Mouse (Mus musculus) G1E-ER4 (cell line): ENCODE data around the gene Kcnab1. TPM values are rescaled to one million over a fixed set of nuclear protein-coding genes. Genes with fewer than 3 reads are reported as not detected.

ENCODE experiments used
- GATA1 ChIP-seq: IDR thresholded peaks from one replicate; pipeline ENCODE4 v1.8.0; 2012; ENCODE audit warnings: low read length, inconsistent platforms
- polyA plus RNA-seq: library from polyadenylated mRNA; stranded (reverse); fragments of >175 nt; gene quantifications from 2 replicates; pipeline ENCODE4 v1.2.3, GENCODE M21; 2012

Kcnab1 gene
- not detected in 2 replicates for polyA plus RNA-seq

- TF ChIP-seq GATA1: no peak
Observed at GRCm38 (mm10) chr3:65108945-65109921, at the start of gene Kcnab1. TSS of gene Kcnab1 (plus strand) at chr3:65109384.

GRCm38 (mm10) chr3:65088295-65088694 lies 20.9 kb upstream of the Kcnab1 start:
- TF ChIP-seq GATA1: no peak

- TF ChIP-seq GATA1: no peak
Observed at GRCm38 (mm10) chr3:65104117-65104516, 5.1 kb upstream of the Kcnab1 start.

GRCm38 (mm10) chr3:65110190-65110589 lies 1.0 kb downstream of the Kcnab1 start:
- no peak for TF ChIP-seq GATA1

GRCm38 (mm10) chr3:65111176-65111575 lies 2.0 kb downstream of the Kcnab1 start:
- no peak for TF ChIP-seq GATA1

- TF ChIP-seq GATA1: no peak
Observed at GRCm38 (mm10) chr3:65115164-65115563, 6.0 kb downstream of the Kcnab1 start.

GRCm38 (mm10) chr3:65116958-65117357 lies 7.8 kb downstream of the Kcnab1 start:
- TF ChIP-seq GATA1: no peak

- no peak for TF ChIP-seq GATA1
Observed at GRCm38 (mm10) chr3:65117365-65117764, 8.2 kb downstream of the Kcnab1 start.

- no peak for TF ChIP-seq GATA1
Observed at GRCm38 (mm10) chr3:65124975-65125374, 15.8 kb downstream of the Kcnab1 start.

- no peak for TF ChIP-seq GATA1
Observed at GRCm38 (mm10) chr3:65129625-65130024, 20.4 kb downstream of the Kcnab1 start.

- TF ChIP-seq GATA1: no peak
Observed at GRCm38 (mm10) chr3:65134931-65135330, 25.7 kb downstream of the Kcnab1 start.

GRCm38 (mm10) chr3:65136897-65137296 lies 27.7 kb downstream of the Kcnab1 start:
- TF ChIP-seq GATA1: no peak

GRCm38 (mm10) chr3:65138739-65139138 lies 29.6 kb downstream of the Kcnab1 start:
- no peak for TF ChIP-seq GATA1

GRCm38 (mm10) chr3:65145152-65145551 lies 36.0 kb downstream of the Kcnab1 start:
- no peak for TF ChIP-seq GATA1

- TF ChIP-seq GATA1: no peak
Observed at GRCm38 (mm10) chr3:65151808-65152207, 42.6 kb downstream of the Kcnab1 start.

- no peak for TF ChIP-seq GATA1
Observed at GRCm38 (mm10) chr3:65172964-65173363, 63.8 kb downstream of the Kcnab1 start.

- no peak for TF ChIP-seq GATA1
Observed at GRCm38 (mm10) chr3:65174564-65174963, 65.4 kb downstream of the Kcnab1 start.
